Mouse (Mus musculus) adrenal gland, postnatal 14 days (tissue): Measurements from ENCODE around the gene Sh3pxd2b. TPM values are rescaled to one million over a fixed set of nuclear protein-coding genes. Genes with fewer than 3 reads are reported as not detected.

Experiments
- total RNA-seq: library from RNA; stranded (reverse); gene quantifications from 2 replicates; pipeline ENCODE4 v1.2.3, GENCODE M21; 2021

Sh3pxd2b gene
- total RNA-seq, 1 experiment from 2014 or later = 8.9 TPM

Other genes starting within 250 kb of the Sh3pxd2b start
- 0.41 and 0.53 TPM in 2 replicates for gene Il9r, start 147.5 kb upstream of the Sh3pxd2b start, total RNA-seq
- gene Snrnp25, start 142.4 kb upstream of the Sh3pxd2b start, total RNA-seq = 19.7 and 20.8 TPM in 2 replicates
- 22.4 and 24.3 TPM in 2 replicates for gene Rhbdf1, start 125.5 kb upstream of the Sh3pxd2b start, total RNA-seq
- gene Mpg, start 121.3 kb upstream of the Sh3pxd2b start, total RNA-seq = 15.3 and 21.3 TPM in 2 replicates
- 45.3 and 54.8 TPM in 2 replicates for gene Nprl3, start 80.1 kb upstream of the Sh3pxd2b start, total RNA-seq
- not detected in 2 replicates for gene Hba-x, start 71.4 kb upstream of the Sh3pxd2b start, total RNA-seq
- gene Hba-a1, start 64.3 kb upstream of the Sh3pxd2b start, total RNA-seq = 9,215 and 11,792 TPM in 2 replicates
- gene Hbq1b, start 60.9 kb upstream of the Sh3pxd2b start, total RNA-seq = 2.8 and 3.2 TPM in 2 replicates
- 8,335 and 10,867 TPM in 2 replicates for gene Hba-a2, start 51.3 kb upstream of the Sh3pxd2b start, total RNA-seq
- gene Hbq1a, start 47.8 kb upstream of the Sh3pxd2b start, total RNA-seq = 1.0 TPM in 1 of 2 replicates, not detected in the other
- 17.3 and 17.4 TPM in 2 replicates for gene Ubtd2, start 107.5 kb downstream of the Sh3pxd2b start, total RNA-seq
- 1.7 TPM in 1 of 2 replicates, not detected in the other for gene Efcab9, start 184.3 kb downstream of the Sh3pxd2b start, total RNA-seq
- 14.5 and 23.9 TPM in 2 replicates for gene Stk10, start 185.5 kb downstream of the Sh3pxd2b start, total RNA-seq